1 mouse cellular context compared by ENCODE assay signal in genomic region chr6:13677818-13678282, GRCm38 (mm10).
TF ChIP-seq lines count a peak whose summit lies in the region.

Gene Bmt2, minus strand, starts transcription at chr6:13677966.

TF ChIP-seq in MEL, 35 proteins besides CTCF, POLR2A, EP300 and RAD21 (continued from another document):
- TF ChIP-seq JUND (IDR thresholded peaks at IDR 0.05; ENCODE audit: low read depth, low read length) (no peak), NRF1 (IDR thresholded peaks at IDR 0.05; ENCODE audit: insufficient read depth, low read depth, low read length, poor library complexity, severe bottlenecking) (peak; percentile 83), MAX (IDR thresholded peaks at IDR 0.05; ENCODE audit: low read length) (no peak), SIN3A (IDR thresholded peaks at IDR 0.05; ENCODE audit: low read length) (no peak; the same call in none of the 2 replicates)
